Mouse (Mus musculus): ENCODE data around the gene Hmx3. TPM values are rescaled to one million over a fixed set of nuclear protein-coding genes. Genes with fewer than 3 reads are reported as not detected.

The Hmx3 gene
- polyA plus RNA-seq, 1 experiment from 2014 or later, result not detected

DNA sequence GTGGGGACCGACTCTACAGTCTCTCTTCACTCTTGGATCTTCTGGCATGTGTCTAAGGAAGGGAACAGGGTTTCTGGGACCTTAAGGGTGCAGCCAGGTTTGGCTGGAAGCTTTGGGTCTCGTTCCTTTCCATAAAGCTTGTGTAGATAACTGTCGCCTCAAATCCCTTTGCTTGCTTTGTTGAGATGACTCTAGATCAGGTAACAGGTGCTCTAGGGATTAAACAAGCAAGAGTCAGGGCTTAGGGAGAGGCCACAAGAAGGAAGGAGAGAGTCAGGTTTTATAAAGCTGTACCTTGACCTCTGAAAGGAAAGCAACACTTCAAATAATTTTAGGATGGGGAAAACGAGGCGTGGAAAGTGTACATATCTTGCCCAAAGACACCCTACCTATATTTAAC lies 10.1 kb downstream of the Hmx3 start:
- DNase-seq (no peak), ATAC-seq (ENCODE audit: insufficient read depth) (no peak)
- WGBS, result 3% methylated on average over 5 of the region's 5 CpGs
- H3K27ac ChIP-seq (ENCODE audit: low read depth), result no peak overlapping the region
- no peak overlapping the region for H3K4me3 ChIP-seq (ENCODE audit: low read depth, low read length)
- H3K4me2 ChIP-seq, result no peak overlapping the region
- no peaks in the 10 kb centered on the region for H3K9me3 ChIP-seq (ENCODE audit: low read depth, low read length)
- no peaks in the 10 kb centered on the region for H3K4me1 ChIP-seq (ENCODE audit: insufficient read depth)
- no peaks in the 10 kb centered on the region for H3K36me3 ChIP-seq (ENCODE audit: insufficient read depth)
- no peak for TF ChIP-seq CTCF (IDR thresholded peaks at IDR 0.05; ENCODE audit: low read depth)
- H3K9ac ChIP-seq, result no peak overlapping the region
- peaks cover 100% of the 10 kb centered on the region for H3K27me3 ChIP-seq (ENCODE audit: insufficient read depth, low read length)

GRCm38 (mm10) chr7:131553771-131554175 lies 11.1 kb downstream of the Hmx3 start:
- peak; percentile 63; the same call in 1 of the 2 replicates for ATAC-seq (ENCODE audit: insufficient read depth)
- 1% methylated on average over 38 of the region's 39 CpGs for WGBS

DNA sequence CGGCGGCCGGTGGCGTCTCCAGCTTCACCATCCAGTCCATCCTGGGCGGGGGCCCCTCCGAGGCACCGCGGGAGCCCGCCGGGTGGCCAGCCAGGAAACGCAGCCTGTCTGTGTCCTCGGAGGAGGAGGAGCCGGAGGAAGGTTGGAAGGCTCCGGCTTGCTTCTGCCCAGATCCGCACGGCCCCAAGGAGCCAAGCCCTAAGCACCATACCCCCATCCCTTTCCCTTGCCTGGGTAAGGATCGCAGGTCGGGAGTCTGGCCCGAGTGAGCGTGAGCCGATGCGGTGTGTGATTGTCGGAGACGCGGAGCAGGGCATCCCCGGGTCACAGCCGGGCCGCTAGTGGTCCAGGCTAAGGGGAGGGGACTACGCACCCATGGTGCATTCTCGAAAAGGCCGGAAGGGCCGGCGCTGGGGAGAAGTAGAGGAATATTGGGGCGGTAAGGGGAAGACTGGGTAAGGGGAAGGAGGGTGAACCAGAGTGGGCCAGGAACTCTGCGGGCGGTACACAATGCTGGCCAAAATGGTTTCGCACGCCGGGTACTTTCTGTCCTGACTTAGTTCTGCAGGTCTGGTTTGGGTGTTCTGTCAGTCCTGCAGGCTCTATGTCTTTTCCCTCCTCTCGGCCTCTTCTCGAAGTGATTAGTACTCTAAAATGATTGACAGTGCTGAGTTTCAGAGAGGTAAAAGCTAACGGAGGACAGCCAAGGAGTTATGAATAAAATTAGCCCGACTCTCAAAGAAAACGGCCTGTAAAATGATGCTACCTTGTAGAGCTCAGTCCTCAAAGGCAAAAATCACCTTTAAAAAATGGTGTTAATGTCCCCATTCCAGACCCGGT lies 11.9 kb downstream of the Hmx3 start:
- H3K36me3 ChIP-seq (ENCODE audit: insufficient read depth), result no peaks in the 10 kb centered on the region
- under 1% methylated on average over 45 of the region's 45 CpGs for WGBS
- TF ChIP-seq CTCF (IDR thresholded peaks at IDR 0.05; ENCODE audit: low read depth), result no peak
- H3K4me3 ChIP-seq (ENCODE audit: low read depth, low read length), result peak overlapping the region; percentile 32
- ATAC-seq (ENCODE audit: insufficient read depth), result peak; percentile 53; the same call in 1 of the 2 replicates
- DNase-seq, result no peak
- H3K4me2 ChIP-seq, result peak overlapping the region; percentile 59
- no peak overlapping the region for H3K27ac ChIP-seq (ENCODE audit: low read depth)
- no peaks in the 10 kb centered on the region for H3K9me3 ChIP-seq (ENCODE audit: low read depth, low read length)
- H3K4me1 ChIP-seq (ENCODE audit: insufficient read depth), result no peaks in the 10 kb centered on the region
- no peak overlapping the region; the same call in 1 of the 2 replicates for H3K9ac ChIP-seq
- peaks cover 95% of the 10 kb centered on the region for H3K27me3 ChIP-seq (ENCODE audit: insufficient read depth, low read length)

More at GRCm38 (mm10) chr7:131553771-131554175, 11.1 kb downstream of the Hmx3 start:
- peak overlapping the region; percentile 32 for H3K4me3 ChIP-seq (ENCODE audit: low read depth, low read length)
- peaks cover 100% of the 10 kb centered on the region for H3K27me3 ChIP-seq (ENCODE audit: insufficient read depth, low read length)
- no peak overlapping the region for H3K9ac ChIP-seq
- peak overlapping the region; percentile 59 for H3K4me2 ChIP-seq
- H3K36me3 ChIP-seq (ENCODE audit: insufficient read depth), result no peaks in the 10 kb centered on the region
- DNase-seq, result peak; percentile 52
- H3K27ac ChIP-seq (ENCODE audit: low read depth), result no peak overlapping the region
- no peaks in the 10 kb centered on the region for H3K4me1 ChIP-seq (ENCODE audit: insufficient read depth)
- H3K9me3 ChIP-seq (ENCODE audit: low read depth, low read length), result no peaks in the 10 kb centered on the region
- no peak for TF ChIP-seq CTCF (IDR thresholded peaks at IDR 0.05; ENCODE audit: low read depth)

- Histone ChIP-seq H3K9ac (no peak overlapping the region), H3K4me3 (ENCODE audit: low read depth, low read length) (peak overlapping the region; percentile 22), H3K4me1 (ENCODE audit: insufficient read depth) (no peaks in the 10 kb centered on the region), H3K36me3 (ENCODE audit: insufficient read depth) (no peaks in the 10 kb centered on the region), H3K27me3 (ENCODE audit: insufficient read depth, low read length) (peaks cover 85% of the 10 kb centered on the region), H3K27ac (ENCODE audit: low read depth) (no peak overlapping the region), H3K4me2 (peak overlapping the region; percentile 41), H3K9me3 (ENCODE audit: low read depth, low read length) (no peaks in the 10 kb centered on the region)
- DNase-seq (no peak), ATAC-seq (ENCODE audit: insufficient read depth) (no peak)
- WGBS, result under 1% methylated on average over 68 of the region's 68 CpGs
- TF ChIP-seq CTCF (IDR thresholded peaks at IDR 0.05; ENCODE audit: low read depth), result 0 out of 2 replicates have a peak, but pooled peaks have one; percentile 14
Measured at GRCm38 (mm10) chr7:131555301-131556081, 12.8 kb downstream of the Hmx3 start.

DNA sequence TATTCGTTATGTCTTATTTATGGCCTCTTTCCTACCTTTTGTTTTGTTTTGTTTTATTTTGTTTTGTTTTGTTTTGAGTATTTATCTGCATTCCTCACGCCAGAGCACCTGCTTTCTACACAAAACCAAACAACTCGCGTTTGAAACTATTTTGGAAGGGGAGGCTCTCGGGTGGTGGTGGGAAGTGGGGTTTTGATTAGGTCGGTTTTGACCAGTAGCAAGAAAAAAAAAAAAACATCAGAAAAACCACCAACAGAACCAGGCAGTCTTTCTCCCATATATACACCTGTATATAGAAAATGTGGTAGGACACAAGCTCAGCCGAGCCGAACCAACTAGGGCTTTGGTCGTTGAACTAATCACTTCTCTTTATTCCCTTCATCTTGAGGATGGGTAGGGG lies 13.4 kb downstream of the Hmx3 start:
- Histone ChIP-seq H3K4me2 (no peak overlapping the region), H3K36me3 (ENCODE audit: insufficient read depth) (no peaks in the 10 kb centered on the region), H3K9me3 (ENCODE audit: low read depth, low read length) (no peaks in the 10 kb centered on the region), H3K27me3 (ENCODE audit: insufficient read depth, low read length) (peaks cover 79% of the 10 kb centered on the region), H3K27ac (ENCODE audit: low read depth) (no peak overlapping the region), H3K4me3 (ENCODE audit: low read depth, low read length) (no peak overlapping the region), H3K9ac (no peak overlapping the region), H3K4me1 (ENCODE audit: insufficient read depth) (peaks cover 1% of the 10 kb centered on the region; the same call in 1 of the 2 replicates)
- no peak for ATAC-seq (ENCODE audit: insufficient read depth)
- no peak for TF ChIP-seq CTCF (IDR thresholded peaks at IDR 0.05; ENCODE audit: low read depth)
- 2% methylated on average over 9 of the region's 9 CpGs for WGBS
- DNase-seq, result no peak

DNA sequence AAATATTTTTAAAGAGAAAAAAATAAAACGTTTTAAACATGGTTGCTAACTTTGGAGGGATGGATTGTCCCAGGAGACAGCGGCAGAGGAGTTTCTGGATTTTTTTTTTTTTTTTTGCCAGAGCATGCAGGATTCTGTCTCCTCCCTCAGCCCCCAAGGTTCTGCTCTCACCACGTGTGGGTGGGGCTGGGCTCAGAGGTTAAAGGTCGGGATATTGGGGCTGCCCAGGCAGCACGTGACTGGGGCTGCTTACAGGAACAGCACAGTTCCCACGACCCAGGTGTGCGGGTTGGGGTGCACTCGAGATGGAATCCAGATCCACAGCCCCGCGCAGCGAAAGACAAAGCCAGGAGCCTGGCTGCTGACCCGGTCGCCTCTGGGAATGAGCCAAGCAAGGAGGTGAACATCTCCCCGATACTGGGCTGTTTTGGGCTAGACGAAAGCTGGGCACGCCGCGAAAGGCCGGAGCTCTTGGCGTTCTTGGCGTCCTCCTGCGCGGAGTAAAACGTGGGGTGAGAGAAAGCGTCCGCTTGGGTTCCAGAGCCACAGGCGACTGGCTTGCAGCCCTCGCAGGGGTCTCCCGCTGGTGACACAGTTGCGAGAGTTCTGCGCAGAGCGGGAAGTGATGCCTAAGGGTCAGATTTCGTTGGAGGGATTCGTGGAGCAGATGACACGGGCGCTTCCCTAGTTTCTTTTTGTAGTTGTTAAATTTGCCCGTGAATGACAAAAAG lies 14.0 kb downstream of the Hmx3 start:
- H3K4me1 ChIP-seq (ENCODE audit: insufficient read depth), result peaks cover 3% of the 10 kb centered on the region; the same call in 1 of the 2 replicates
- ATAC-seq (ENCODE audit: insufficient read depth) (no peak), DNase-seq (no peak)
- peaks cover 73% of the 10 kb centered on the region for H3K27me3 ChIP-seq (ENCODE audit: insufficient read depth, low read length)
- no peak overlapping the region for H3K27ac ChIP-seq (ENCODE audit: low read depth)
- H3K9me3 ChIP-seq (ENCODE audit: low read depth, low read length), result no peaks in the 10 kb centered on the region
- H3K9ac ChIP-seq, result no peak overlapping the region
- H3K4me2 ChIP-seq, result no peak overlapping the region
- WGBS, result under 1% methylated on average over 37 of the region's 37 CpGs
- peaks cover 3% of the 10 kb centered on the region for H3K36me3 ChIP-seq (ENCODE audit: insufficient read depth)
- no peak for TF ChIP-seq CTCF (IDR thresholded peaks at IDR 0.05; ENCODE audit: low read depth)
- 0 out of 2 replicates have a peak overlapping the region, but pooled peaks have one; percentile 4 for H3K4me3 ChIP-seq (ENCODE audit: low read depth, low read length)

Data from lung, embryonic 14.5 days (tissue).